Mouse (Mus musculus): ENCODE measurements at regions not wholly inside any gene's neighbourhood (a gene's known extent, or its start where the extent isn't known, plus 50 kb on each side); places are given as distances from the start of the nearest gene placed in this dataset.

- TF ChIP-seq CTCF (IDR thresholded peaks at IDR 0.05; ENCODE audit: insufficient read depth, low read length) (no peak), POLR2A (IDR thresholded peaks at IDR 0.05; ENCODE audit: borderline replicate concordance, extremely low read depth, low read depth, low read length) (no peak)
These were observed 178.4 kb downstream of the Tmx1 start for GRCm38 (mm10) chr12:70631281-70631680.
